Mouse (Mus musculus) liver (tissue): Measurements from ENCODE around the gene Nek1.

ENCODE experiments used
- DNase-seq: peaks from one replicate; pipeline ENCODE4 v3.0.0-alpha.2; 2020; ENCODE audit warnings: mixed read lengths

Nek1 gene

GRCm38 (mm10) chr8:60984260-60985010, 8.6 kb upstream of the Nek1 start:
- DNase-seq = peak; percentile 56

GRCm38 (mm10) chr8:60992561-60992909, 460 bp upstream of the Nek1 start:
- DNase-seq = peak; percentile 95

- no peak for DNase-seq
These were observed 618 bp downstream of the Nek1 start for GRCm38 (mm10) chr8:60993639-60993986.

- DNase-seq = no peak
These were observed 3.5 kb downstream of the Nek1 start for GRCm38 (mm10) chr8:60996468-60996867.

GRCm38 (mm10) chr8:61041951-61042350, 49.0 kb downstream of the Nek1 start:
- peak; percentile 70 for DNase-seq

GRCm38 (mm10) chr8:61043874-61044273, 50.9 kb downstream of the Nek1 start:
- DNase-seq = peak; percentile 46

GRCm38 (mm10) chr8:61046816-61047215, 53.8 kb downstream of the Nek1 start:
- no peak for DNase-seq

GRCm38 (mm10) chr8:61053017-61053416, 60.0 kb downstream of the Nek1 start:
- no peak for DNase-seq

- no peak for DNase-seq
These were observed 61.3 kb downstream of the Nek1 start for GRCm38 (mm10) chr8:61054313-61054712.

GRCm38 (mm10) chr8:61056997-61057396, 64.0 kb downstream of the Nek1 start:
- DNase-seq = no peak

- peak; percentile 12 for DNase-seq
These were observed 66.1 kb downstream of the Nek1 start for GRCm38 (mm10) chr8:61059143-61059542.

- DNase-seq = peak; percentile 10
These were observed 67.4 kb downstream of the Nek1 start for GRCm38 (mm10) chr8:61060412-61060811.

GRCm38 (mm10) chr8:61075059-61075458, 82.1 kb downstream of the Nek1 start:
- DNase-seq = no peak

- no peak for DNase-seq
These were observed 117.5 kb downstream of the Nek1 start for GRCm38 (mm10) chr8:61110496-61110895.

- no peak for DNase-seq
These were observed 118.9 kb downstream of the Nek1 start for GRCm38 (mm10) chr8:61111940-61112339.

- DNase-seq = no peak
These were observed 128.6 kb downstream of the Nek1 start for GRCm38 (mm10) chr8:61121631-61122030.

GRCm38 (mm10) chr8:61127299-61127861, 134.4 kb downstream of the Nek1 start:
- DNase-seq = no peak

- no peak for DNase-seq
These were observed 139.7 kb downstream of the Nek1 start for GRCm38 (mm10) chr8:61132561-61133134.

- DNase-seq = no peak
These were observed 148.9 kb downstream of the Nek1 start for GRCm38 (mm10) chr8:61141869-61142268.

GRCm38 (mm10) chr8:61142302-61142701, 149.3 kb downstream of the Nek1 start:
- DNase-seq = no peak

- no peak for DNase-seq
These were observed 149.8 kb downstream of the Nek1 start for GRCm38 (mm10) chr8:61142845-61143244.

GRCm38 (mm10) chr8:61148728-61149127, 155.7 kb downstream of the Nek1 start:
- no peak for DNase-seq

- no peak for DNase-seq
These were observed 157.6 kb downstream of the Nek1 start for GRCm38 (mm10) chr8:61150596-61150995.

GRCm38 (mm10) chr8:61156406-61156805, 163.4 kb downstream of the Nek1 start:
- DNase-seq = no peak

GRCm38 (mm10) chr8:61158540-61158939, 165.5 kb downstream of the Nek1 start:
- DNase-seq = no peak
